Mouse (Mus musculus): Measurements from ENCODE around the gene Itsn1.

Itsn1 gene

GRCm38 (mm10) chr16:91767165-91767701 lies 38.2 kb downstream of the Itsn1 start:
- in situ Hi-C loops (cut with MboI, MseI) = no loop called here

- in situ Hi-C loops (cut with MboI, MseI) = no loop called here
These were observed 39.5 kb downstream of the Itsn1 start for GRCm38 (mm10) chr16:91768586-91768985.

- in situ Hi-C loops (cut with MboI, MseI) = no loop called here
These were observed 40.8 kb downstream of the Itsn1 start for GRCm38 (mm10) chr16:91769911-91770310.

- in situ Hi-C loops (cut with MboI, MseI) = no loop called here
These were observed 41.6 kb downstream of the Itsn1 start for GRCm38 (mm10) chr16:91770662-91771061.

GRCm38 (mm10) chr16:91771334-91771733 lies 42.3 kb downstream of the Itsn1 start:
- in situ Hi-C loops (cut with MboI, MseI) = no loop called here

- in situ Hi-C loops (cut with MboI, MseI) = no loop called here
These were observed 43.5 kb downstream of the Itsn1 start for GRCm38 (mm10) chr16:91772586-91772985.

- in situ Hi-C loops (cut with MboI, MseI) = no loop called here
These were observed 50.5 kb downstream of the Itsn1 start for GRCm38 (mm10) chr16:91779576-91779975.

GRCm38 (mm10) chr16:91780151-91780550 lies 51.1 kb downstream of the Itsn1 start:
- in situ Hi-C loops (cut with MboI, MseI) = no loop called here

- in situ Hi-C loops (cut with MboI, MseI) = no loop called here
These were observed 51.7 kb downstream of the Itsn1 start for GRCm38 (mm10) chr16:91780826-91781225.

GRCm38 (mm10) chr16:91783191-91783590 lies 54.1 kb downstream of the Itsn1 start:
- in situ Hi-C loops (cut with MboI, MseI) = no loop called here

- in situ Hi-C loops (cut with MboI, MseI) = no loop called here
These were observed 55.2 kb downstream of the Itsn1 start for GRCm38 (mm10) chr16:91784298-91784697.

GRCm38 (mm10) chr16:91786425-91786824 lies 57.3 kb downstream of the Itsn1 start:
- in situ Hi-C loops (cut with MboI, MseI) = no loop called here

- in situ Hi-C loops (cut with MboI, MseI) = no loop called here
These were observed 60.6 kb downstream of the Itsn1 start for GRCm38 (mm10) chr16:91789728-91790127.

GRCm38 (mm10) chr16:91792477-91793196 lies 63.6 kb downstream of the Itsn1 start:
- in situ Hi-C loops (cut with MboI, MseI) = no loop called here

GRCm38 (mm10) chr16:91793507-91794278 lies 64.6 kb downstream of the Itsn1 start:
- in situ Hi-C loops (cut with MboI, MseI) = no loop called here

- in situ Hi-C loops (cut with MboI, MseI) = no loop called here
These were observed 65.2 kb downstream of the Itsn1 start for GRCm38 (mm10) chr16:91794306-91794705.

- in situ Hi-C loops (cut with MboI, MseI) = no loop called here
These were observed 66.0 kb downstream of the Itsn1 start for GRCm38 (mm10) chr16:91795044-91795443.

- in situ Hi-C loops (cut with MboI, MseI) = no loop called here
These were observed 66.5 kb downstream of the Itsn1 start for GRCm38 (mm10) chr16:91795606-91796005.

- in situ Hi-C loops (cut with MboI, MseI) = no loop called here
These were observed 72.3 kb downstream of the Itsn1 start for GRCm38 (mm10) chr16:91801426-91801825.

- in situ Hi-C loops (cut with MboI, MseI) = no loop called here
These were observed 73.5 kb downstream of the Itsn1 start for GRCm38 (mm10) chr16:91802461-91803062.

- in situ Hi-C loops (cut with MboI, MseI) = no loop called here
These were observed 75.3 kb downstream of the Itsn1 start for GRCm38 (mm10) chr16:91804418-91804817.

GRCm38 (mm10) chr16:91804831-91805230 lies 75.8 kb downstream of the Itsn1 start:
- in situ Hi-C loops (cut with MboI, MseI) = no loop called here
